Mouse (Mus musculus) heart, postnatal 25 days (tissue): Measurements from ENCODE around the gene Kctd11. TPM values are rescaled to one million over a fixed set of nuclear protein-coding genes. Genes with fewer than 3 reads are reported as not detected.

ENCODE experiments used
- DNase-seq: peaks from one replicate; pipeline ENCODE4 v3.0.0; 2022; ENCODE audit warnings: low spot score
- intact Hi-C: fragments of 180-260 bp; cut with DNase I; formaldehyde crosslinking; loops from one replicate; pipeline ENCODE4 v1.15.1; 2025
- total RNA-seq, 2 experiments: library from RNA; stranded (reverse); gene quantifications; 2 replicates each; pipeline ENCODE4 v1.2.3; 2021

Kctd11 gene
- total RNA-seq, 2 experiments from 2014 or later = 2.5 to 3.5 TPM

DNA sequence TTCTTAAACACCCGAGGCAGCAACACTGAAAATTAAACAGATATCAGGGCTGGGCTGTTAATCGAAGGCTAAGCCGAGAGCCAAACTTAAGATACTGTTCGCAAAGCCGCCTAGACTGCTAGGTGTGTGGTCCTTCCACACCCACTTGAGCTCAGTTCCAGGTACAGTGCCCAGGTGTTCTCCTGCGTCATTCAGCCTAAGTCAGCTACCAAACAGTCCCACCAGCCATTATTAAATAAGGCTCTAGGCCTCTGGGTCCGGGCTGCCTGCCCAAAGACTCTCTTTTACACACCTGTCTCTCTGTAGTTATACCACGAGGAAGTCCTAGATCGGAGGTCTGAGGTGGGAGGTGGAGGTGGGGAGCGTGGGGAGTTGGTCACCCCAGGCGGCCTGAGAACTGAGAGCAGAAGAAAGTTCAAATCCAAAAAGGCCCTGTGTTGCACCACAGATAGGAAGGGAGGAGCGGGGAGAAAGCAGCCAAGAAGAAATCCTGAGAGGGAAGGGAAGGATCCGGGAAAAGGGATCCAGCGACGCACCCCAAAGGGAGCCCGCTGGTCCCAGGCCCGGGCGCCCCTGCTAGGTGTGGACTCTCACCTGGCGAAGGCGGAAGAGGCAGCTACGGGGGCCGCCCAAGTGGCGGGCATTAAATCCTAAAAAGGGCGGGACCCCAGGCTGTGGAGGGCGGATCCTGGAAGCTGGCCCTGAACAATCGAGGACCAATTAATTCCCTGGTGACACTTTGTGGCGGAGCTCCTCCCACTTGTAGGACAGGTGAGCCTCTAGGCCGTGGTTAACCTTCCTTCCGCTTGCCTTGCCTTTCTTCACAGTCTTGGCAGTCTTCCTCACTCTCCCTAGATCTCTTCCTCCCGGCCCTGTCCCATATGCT, 22.9 kb downstream of the Kctd11 start, which contains the start of gene Tnk1:
Gene Tnk1 (minus strand): TSS at position 618 of the 886 bp plus-strand sequence.
- DNase-seq = no peak
- intact Hi-C loops = no loop called here

- DNase-seq = no peak
- intact Hi-C loops = loop anchor here (2.0 kb wide), 1 partner anchor 21 kb away; no protein-coding TSS in a partner anchor
Observed at GRCm38 (mm10) chr11:69855347-69855746, 25.9 kb downstream of the Kctd11 start.

GRCm38 (mm10) chr11:69854680-69855079, 26.5 kb downstream of the Kctd11 start:
- no peak for DNase-seq
- intact Hi-C loops = loop anchor here (2.0 kb wide), 1 partner anchor 22 kb away; no protein-coding TSS in a partner anchor

DNA sequence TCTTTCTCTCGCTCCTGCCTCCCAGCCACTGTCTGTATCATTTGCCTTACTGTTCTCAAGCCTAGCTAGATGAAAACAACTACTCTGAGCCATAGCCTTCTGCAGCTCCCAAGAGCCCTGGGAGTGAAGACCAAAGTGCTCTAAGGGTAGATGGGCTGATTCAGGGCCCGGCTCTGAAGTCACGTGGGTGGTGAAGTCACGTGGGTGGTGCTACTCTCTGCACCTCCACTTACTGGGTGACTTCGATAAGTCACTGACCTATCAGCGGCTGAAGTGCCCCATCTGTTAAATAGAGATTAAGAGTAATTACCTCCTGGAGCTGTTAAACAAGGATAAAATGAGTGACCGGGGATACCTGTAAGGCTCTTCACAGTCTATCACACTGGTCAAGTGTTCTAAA, 27.2 kb downstream of the Kctd11 start:
- intact Hi-C loops = loop anchor here (2.0 kb wide), 1 partner anchor 23 kb away; no protein-coding TSS in a partner anchor
- DNase-seq = no peak

DNA sequence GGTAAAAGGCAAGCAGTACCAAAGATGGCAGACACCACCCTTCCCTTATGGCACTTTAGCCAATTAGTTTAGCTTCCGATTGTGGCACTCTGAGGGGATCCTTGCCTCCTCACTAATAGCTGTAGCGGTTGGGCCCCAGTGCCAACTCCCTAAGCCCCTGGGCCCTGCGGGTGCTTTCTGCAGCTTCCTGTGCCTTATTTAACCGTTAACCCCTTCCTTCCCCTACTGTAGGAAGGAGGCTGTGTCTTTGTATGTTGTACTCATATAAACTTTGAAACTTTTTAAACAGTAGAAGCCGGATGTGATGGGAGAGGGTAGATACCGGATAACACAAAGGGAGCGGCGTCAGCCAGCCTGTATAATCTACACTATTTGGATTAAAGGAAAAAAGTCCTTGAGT, 30.5 kb downstream of the Kctd11 start:
- intact Hi-C loops = no loop called here
- no peak for DNase-seq

DNA sequence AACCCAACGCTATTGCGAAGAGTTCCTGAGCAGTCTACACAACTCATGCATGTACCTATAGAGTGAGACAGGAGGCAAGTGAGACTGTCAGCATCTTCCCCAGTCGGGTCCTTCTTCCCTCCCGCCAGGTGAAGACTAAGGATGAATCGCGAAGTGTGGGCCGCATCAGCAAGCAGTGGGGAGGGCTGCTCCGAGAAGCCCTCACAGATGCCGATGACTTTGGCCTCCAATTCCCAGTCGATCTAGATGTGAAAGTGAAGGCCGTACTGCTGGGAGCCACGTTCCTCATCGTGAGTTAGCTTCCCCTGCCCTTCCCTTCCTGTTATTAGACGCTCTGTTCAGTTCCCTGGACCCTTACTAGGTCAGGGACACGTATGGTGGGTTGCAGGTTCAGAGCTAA, 31.3 kb downstream of the Kctd11 start:
- intact Hi-C loops = no loop called here
- DNase-seq = no peak

GRCm38 (mm10) chr11:69849128-69849527, 32.1 kb downstream of the Kctd11 start:
- intact Hi-C loops = no loop called here
- DNase-seq = no peak

DNA sequence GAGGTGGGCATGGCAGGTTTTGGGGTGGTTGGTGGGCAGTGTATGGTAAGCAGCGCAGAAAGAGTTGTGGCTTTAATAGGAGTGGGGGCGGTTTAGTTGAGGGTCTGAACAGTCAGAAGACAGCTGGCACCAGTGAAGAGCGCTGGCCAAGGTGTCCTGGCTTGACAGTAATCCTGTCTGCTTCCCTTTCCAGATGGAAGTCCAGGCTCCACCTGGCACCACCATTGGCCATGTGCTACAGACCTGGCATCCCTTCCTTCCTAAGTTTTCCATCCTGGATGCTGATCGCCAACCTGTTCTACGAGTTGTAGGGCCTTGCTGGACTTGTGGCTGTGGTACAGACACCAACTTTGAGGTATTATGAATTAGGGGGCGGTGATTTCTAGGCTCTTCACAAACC, 33.2 kb downstream of the Kctd11 start:
- DNase-seq = no peak
- intact Hi-C loops = no loop called here

GRCm38 (mm10) chr11:69846738-69847688, 34.2 kb downstream of the Kctd11 start:
- intact Hi-C loops = no loop called here

GRCm38 (mm10) chr11:69846198-69846680, 35.0 kb downstream of the Kctd11 start, which contains the start of gene Plscr3:
Gene Plscr3 (plus strand): TSS chr11:69846376.
- peak; percentile 85 for DNase-seq
- intact Hi-C loops = no loop called here

More at GRCm38 (mm10) chr11:69846738-69847688, 34.2 kb downstream of the Kctd11 start:
- DNase-seq = no peak

GRCm38 (mm10) chr11:69838714-69839104, 42.5 kb downstream of the Kctd11 start:
- intact Hi-C loops = no loop called here
- no peak for DNase-seq

DNA sequence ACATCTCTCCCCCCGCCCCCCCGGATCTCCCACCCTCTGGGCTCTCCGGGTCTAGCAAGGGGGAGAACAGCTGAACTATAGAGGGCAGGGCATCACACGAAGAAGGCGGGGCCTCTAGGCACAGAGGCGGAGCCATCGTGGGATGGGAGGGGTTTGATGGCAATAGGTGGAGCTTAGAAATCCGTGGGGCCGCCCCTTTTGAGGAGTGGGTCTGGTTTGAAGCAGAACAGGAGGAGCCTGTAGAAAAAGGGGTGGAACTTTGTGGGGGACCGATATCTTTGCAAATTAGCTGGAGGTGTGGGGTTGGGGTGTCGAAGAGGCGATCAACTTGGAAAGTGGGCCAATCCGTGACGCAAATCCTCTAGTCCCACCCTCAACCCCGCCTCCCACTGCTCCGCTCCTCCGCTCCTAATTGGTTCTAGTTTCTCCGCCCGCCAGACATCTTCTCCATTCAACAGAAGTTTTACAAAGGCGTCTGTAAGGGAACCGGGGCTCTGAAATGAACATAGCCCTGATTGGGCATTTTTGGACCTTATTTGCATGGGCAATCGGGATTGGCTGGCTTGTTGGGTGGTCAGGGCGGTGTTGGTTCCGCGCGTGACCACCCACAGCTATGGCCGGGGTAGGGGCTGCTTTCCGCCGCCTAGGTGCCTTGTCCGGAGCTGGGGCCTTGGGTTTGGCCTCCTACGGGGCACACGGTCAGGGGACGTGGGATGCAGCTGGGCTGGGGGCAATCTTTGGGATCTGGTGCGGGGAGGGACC, 43.1 kb downstream of the Kctd11 start, which contains the start of gene Tmem256:
Gene Tmem256 (plus strand): TSS at position 563 of the 762 bp plus-strand sequence.
- peak; percentile 95 for DNase-seq
- intact Hi-C loops = loop anchor here (2.0 kb wide), 1 partner anchor 39 kb away; no protein-coding TSS in a partner anchor

DNA sequence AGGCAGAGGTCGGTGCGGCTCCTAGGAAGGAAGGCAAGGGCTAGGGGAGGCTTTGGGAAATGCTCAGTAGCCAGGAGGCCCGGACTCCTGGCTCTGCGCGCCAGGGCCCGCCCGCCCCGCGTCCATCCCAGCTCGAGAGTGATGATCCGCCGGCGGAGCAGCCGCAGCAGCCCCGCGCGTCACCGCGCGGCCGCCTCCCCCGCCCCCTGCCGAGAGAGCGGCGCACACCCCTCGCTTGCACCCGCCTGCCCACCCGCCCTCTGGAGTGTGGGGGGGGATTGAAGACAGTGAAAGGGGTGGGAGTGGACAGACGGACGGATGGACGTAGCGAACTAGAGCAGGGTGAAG, 43.6 kb downstream of the Kctd11 start, which contains the start of gene Nlgn2:
Gene Nlgn2 (minus strand): TSS at position 181 of the 348 bp plus-strand sequence.
- intact Hi-C loops = loop anchor here (2.0 kb wide), 1 partner anchor 39 kb away; no protein-coding TSS in a partner anchor

GRCm38 (mm10) chr11:69836703-69837576, 44.3 kb downstream of the Kctd11 start:
- intact Hi-C loops = loop anchor here (2.0 kb wide), 1 partner anchor 38 kb away; no protein-coding TSS in a partner anchor
- no peak for DNase-seq

More for the DNA sequence above, 43.6 kb downstream of the Kctd11 start, which contains the start of gene Nlgn2:
- DNase-seq = no peak

DNA sequence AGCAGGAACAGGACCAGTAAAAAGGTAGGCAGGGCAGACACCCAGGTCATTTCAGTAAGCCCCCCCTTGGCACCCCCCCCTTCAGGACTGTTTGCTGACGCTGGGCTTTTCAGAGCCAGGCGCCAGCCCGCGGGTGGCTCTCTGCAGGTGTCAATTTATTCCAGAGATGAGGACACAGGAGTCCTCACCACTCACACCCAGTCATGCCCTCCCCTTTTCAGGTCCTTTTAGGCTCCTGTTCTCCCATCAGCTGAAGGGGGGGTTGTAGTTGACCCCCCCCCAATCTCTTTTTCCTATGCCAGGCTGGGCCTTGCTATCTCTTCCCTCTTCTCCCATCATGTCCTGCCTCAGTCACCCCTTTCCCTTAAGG, 45.3 kb downstream of the Kctd11 start:
- DNase-seq = no peak
- intact Hi-C loops = loop anchor here (2.0 kb wide), 1 partner anchor 37 kb away; no protein-coding TSS in a partner anchor

DNA sequence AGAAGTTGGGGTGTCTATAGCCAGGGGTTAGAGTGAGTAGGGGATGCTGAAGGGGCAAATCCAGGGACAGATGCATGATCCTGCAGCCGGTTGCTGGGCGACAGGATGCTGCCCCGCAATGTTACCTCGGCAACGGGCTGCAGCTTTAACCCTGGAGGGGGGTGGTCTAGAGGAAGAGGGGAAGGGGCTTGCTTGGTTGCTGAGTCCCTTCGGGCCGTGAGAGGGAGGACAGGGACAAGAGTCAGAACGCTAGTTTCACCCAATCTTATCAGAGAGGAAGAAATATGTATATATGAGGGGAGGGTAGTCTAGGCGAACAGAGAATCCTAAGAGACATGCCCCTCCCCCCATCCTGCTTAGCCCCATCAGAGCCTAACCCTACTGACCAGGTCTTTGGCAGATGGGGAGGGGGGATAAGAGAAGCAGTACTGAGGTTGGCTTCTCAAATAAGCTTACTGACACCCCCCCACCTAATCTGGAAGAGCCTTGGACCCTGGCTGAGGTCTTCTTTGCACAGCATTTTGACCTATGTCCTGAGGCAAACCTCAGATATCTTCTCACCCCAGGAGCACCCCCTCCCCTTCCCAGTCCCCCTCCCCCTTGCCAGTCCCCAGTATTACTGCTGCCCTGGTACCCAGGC, 45.8 kb downstream of the Kctd11 start:
- no peak for DNase-seq
- intact Hi-C loops = no loop called here

DNA sequence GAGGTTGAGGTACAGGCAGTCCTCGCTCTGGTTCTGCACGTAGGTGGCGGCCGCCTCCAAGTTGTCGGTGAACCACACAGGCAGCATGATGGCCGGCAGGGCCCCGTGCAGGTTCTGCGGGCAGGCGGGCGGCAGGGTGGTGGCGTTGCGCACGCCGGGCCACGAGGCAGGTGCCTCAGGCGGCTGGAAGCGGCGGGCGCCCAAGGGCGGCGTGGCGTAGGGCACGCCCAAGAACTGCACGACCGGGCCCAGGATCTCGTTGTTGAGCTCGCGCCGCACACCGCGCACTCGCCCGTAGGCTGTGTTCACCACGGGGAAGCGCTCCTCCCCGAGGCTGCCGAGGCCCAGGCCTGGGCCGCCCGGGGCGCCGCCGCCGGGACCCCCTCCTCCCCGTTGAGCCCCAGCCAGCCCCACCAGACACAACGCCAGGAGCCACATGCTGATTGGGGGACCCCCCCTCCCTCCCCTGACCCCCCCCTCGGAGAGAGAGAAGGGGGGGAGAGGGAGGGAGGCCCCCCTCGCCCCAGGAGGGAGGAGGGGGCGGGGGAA, 47.1 kb downstream of the Kctd11 start:
- intact Hi-C loops = no loop called here
- DNase-seq = no peak
